Mouse (Mus musculus) adrenal gland, postnatal 4 days (tissue): ENCODE results near the gene Hoxd13. TPM values are rescaled to one million over a fixed set of nuclear protein-coding genes. Genes with fewer than 3 reads are reported as not detected.
A peak's percentile ranks its signal among the peaks of the same experiment; 100 is the strongest.

Experiments used
- DNase-seq, 2 experiments: peaks; one replicate each; pipeline ENCODE4 v3.0.0; 2021 to 2022; ENCODE audit warnings: low spot score in 2 of 2, mixed read lengths in 2 of 2
- microRNA-seq: library from miRNA; unstranded; fragments of <30 nt; microRNA quantifications from one replicate; pipeline ENCODE4 v1.2.0, GENCODE M21; 2021
- total RNA-seq, 2 experiments: library from RNA; stranded (reverse); gene quantifications; 2 replicates each; pipeline ENCODE4 v1.2.3; 2021

The Hoxd13 gene
- total RNA-seq, 2 experiments from 2014 or later: not detected

DNA sequence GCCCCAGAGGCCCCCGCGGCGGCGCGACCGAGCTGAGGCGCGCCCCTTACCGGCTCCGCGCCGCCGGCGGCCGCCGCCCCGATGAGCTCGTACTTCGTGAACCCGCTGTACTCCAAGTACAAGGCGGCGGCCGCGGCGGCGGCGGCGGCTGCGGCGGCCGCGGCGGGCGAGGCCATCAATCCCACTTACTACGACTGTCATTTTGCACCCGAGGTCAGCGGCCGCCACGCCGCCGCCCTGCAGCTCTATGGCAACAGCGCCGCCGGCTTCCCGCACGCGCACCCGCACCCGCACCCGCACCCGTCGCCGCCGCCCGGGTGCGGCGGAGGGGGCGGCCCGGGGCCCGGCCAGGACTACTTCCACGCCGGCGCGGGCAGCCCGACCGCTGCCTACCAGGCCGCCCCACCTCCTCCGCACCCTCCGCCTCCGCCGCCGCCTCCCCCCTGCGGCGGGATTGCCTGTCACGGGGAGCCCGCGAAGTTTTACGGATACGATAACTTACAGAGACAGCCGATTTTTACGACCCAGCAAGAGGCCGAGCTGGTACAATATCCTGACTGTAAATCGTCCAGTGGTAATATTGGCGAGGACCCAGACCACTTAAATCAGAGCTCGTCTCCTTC lies 37.5 kb downstream of the Hoxd13 start:
- no peak for DNase-seq

DNA sequence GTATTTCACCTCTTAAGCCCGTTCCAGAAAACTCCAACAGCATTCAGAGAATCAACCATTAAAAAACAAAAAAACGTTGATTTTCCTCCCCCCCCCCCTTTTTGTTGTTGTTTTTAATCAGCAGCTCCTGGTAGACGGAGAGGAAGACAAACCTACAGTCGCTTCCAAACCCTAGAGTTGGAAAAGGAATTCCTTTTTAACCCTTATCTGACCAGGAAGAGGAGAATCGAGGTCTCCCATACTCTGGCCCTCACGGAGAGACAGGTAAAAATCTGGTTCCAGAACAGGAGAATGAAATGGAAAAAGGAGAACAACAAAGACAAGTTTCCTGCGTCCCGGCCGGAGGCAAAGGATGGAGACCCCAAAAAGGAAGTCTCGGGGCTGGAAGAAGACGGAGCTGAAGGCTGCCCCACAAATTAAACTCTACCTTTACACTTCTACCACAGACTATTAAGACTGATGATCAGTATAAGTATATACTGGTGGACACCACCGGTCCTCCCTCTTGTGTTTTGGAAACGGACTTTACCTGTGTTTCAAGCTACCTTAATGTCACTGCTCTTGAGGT lies 38.4 kb downstream of the Hoxd13 start:
- DNase-seq: no peak

DNA sequence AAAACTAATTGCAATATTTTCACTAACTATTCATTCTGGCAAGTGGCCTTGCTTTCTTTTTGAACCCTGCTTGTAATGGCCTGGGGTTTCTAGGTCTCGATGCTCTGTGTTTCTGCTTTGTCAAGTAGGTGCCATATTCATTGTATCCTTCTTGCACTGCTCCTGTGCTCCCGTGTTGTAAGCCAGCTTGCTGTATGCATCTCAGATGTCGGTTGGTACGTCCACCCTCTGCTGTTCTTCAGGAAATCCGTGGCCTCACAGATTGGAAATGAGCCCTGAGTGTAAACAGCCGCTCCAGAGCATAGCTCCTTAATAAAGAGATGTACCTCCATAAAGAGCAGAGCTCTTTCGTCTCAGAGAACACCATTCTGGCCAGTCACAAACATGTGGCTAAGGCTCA lies 39.5 kb downstream of the Hoxd13 start:
- DNase-seq: no peak

DNA sequence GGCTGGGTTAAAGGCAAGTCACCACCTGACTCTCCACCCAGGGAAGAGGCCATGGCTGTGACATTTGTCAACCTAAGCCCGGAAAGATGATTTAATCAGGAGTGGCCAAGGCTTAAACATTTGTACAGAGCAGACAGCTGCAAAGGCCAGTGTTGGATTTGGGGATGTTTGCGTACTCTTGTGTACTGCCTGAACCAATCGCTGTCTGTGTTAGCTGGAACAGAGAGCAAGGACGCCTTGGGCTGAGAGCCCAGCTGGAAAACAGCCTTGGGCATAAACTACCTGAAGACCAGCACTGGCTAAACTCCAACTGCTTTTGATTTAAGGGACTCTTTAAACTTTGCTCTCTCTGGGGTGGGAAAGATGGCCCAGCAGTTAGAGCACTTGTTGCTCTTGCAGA lies 40.6 kb downstream of the Hoxd13 start:
- no peak for DNase-seq

DNA sequence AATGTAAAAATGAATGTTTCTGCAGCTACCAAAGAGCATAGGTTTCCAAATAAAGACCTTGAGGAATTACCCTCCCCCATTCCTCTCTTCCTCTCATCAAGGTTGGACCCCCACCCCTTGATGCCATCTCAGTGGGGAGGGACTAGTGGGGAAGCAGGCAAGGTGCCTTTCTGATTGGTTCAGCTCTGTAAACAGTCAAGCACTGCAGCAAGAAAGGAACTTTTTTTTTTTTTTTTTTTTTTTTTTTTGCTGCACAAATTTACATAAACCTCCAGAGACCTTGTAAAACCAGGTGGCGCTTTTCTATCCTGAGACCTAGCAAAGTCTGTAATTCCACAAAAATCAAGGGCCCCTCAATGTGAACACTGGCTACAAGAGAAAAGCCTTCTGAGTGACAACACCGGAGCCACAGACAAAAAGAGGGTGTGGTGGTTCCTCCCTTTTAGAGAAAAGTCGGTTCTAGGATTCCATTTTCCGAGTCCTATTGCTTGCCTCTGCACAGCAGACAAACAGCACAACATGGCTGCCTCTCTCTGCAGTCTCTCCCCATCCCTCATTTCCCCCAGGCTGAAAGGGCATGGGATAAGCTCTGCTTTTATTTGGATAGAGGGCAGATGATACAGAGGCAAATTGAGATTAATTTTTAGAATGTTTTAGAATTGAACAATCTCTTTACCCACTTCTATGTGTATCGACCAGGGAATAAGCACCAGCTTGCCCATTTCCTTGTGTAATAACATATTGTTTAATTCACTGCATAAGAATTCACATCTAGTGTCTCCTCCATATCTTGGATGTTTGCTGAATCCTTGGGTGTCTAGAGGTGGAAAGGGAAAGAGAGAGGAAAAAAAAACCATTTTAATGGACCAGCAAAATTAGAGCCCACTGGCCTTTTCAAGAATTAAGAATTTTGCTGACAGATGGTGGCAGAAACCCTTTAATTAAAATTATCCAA lies 41.6 kb downstream of the Hoxd13 start:
- no peak for DNase-seq

DNA sequence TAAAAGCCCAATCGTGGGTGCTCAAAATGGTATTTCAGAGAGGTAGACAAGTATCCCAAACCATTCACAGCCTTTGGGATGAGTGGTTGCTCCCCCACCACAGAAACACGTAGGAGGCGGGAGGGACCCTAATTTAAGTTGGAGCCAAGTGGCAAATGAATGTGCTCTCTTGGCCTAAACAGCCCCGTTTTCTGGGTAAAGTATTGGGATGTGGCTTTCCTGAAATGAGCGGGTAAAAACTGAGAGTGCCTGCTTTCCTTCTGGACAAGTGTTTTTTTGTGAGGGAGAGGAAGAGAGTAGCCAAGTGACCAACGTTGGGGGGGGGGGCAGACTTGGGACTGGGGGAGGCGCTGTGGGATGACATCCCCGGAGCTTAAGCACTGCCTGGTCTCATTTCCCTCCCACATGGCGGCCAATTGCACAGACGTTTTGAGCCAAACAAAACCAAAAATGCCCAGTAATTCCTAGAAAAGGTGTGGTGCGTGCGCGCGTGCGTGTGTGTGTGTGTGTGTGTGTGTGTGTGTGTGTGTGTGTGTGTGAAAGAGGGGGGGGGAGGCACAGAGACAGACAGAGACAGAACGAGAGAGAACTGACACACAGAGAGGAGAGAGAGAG lies 42.9 kb downstream of the Hoxd13 start:
- DNase-seq: no peak

DNA sequence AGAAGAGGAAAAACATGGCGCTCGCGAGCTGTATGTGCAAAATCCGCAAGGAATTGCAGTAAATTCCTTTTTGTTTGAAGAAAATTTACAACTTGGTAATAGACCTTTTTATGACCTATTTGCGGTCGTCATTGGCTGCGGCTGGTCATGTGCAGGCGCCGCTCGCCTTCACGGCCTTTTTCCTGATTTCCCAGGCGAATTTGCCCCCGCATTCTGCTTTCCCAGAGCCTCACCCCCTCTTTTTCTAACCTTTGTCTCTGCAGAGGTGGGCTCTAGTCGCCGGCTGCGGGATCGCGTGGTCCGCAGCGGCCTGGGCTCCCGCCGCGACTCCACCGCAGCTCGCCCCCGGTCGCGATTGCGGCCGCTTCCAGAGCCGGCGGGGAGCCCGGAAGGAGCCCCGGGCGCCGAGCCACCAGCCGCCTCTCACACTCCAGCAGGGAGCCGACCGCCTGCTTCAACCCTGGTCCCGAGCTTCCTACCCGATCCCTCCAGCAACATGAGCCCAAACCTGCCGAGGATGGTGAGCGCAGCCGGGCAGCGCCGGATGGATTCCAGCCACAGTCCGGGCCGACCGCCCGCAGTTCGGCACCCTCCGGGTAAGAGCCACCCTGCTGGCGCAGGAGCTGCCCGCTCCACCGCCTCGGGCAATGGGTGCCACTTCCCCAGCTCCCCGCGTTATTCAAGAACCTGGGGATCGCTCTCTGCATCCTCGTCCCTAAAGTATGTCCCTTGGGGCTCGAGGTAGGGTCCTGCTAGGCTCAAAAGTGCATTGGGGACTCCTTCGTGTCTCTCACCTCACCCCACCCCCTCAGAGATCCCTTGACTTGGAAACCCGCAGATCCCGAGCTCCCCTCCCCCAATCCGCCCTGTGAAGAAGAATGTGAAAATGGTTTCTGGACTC lies 43.9 kb downstream of the Hoxd13 start, which contains the start of the genes Hoxd3 and Hoxd4:
Hoxd3 (plus strand) TSS at position 207 of the 901 bp plus-strand sequence.
Hoxd4 (plus strand) TSS at position 209 of the 901 bp plus-strand sequence.
- peak in 1 of 2 experiments; percentile 43 for DNase-seq

DNA sequence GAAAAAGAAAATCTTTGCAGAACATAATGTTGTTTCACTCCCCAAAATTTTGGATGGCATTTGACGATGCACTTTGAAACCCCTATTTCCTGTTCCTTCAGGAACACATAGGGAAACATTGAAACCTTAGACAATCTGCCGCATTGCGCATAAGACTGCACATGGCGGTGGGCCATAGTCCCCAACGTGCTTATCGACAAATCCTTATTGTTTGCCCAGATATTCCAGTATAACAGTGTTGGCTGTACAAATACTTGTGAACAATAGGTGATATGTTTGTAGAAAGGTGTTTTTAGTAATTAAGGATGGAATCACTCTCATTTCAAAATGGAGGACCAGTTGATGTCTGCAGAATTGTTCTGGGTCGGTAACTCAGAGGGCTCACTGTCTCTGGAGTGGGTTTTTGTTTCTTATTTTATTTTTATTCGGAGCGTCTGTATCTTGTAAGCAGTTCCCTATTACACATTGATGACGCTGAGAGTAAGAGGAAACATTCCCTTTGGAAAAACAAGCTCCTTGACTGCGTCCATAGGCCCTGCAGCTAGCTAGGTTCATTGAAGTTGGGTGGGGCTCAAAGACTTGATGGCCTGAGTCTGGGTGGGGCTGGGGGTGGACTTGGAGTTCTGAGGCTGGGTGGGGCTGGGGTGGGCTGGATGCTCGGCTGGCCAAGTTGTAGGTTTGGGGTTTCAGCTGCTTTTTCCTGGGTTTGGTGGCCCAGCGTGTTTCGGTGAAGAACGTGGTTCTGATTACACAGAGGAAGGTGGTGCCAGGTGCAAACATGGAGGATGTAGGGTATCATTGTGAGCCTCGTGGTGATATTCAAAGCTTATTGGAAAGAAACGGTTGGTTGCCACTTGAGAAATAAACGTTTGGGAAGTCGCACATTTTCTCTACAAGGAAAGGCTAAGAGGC lies 45.4 kb downstream of the Hoxd13 start:
- DNase-seq: no peak

DNA sequence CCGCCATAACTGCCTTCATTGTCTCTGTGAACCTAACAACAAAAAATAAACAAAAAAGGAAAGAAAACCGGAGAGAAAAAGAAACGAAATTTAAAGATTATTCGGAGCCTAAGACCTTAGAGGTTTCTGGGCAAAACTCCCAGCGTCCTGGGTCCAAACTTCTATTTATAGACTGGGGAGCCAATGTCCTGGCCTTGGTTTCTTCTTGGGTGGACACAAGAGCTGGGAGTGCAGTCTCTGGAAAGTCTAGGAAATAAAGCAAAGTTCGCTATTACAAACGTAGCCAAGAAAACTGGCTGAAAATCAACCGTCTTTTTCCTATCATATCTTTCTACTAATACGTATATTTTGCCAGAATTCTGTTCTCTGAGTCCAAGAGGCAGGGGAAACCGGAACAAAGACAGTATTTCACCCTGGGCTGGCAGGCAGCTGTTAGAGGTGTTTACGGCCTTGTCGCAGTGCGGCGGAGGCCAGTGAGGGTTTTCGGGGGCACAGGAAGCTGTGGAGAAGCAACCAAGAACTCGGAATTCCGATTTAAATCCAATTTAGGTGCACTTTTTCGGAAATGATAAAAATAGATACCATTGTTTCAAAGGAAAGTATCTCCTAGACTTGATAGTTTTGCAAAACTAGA lies 46.2 kb downstream of the Hoxd13 start:
- DNase-seq: no peak

DNA sequence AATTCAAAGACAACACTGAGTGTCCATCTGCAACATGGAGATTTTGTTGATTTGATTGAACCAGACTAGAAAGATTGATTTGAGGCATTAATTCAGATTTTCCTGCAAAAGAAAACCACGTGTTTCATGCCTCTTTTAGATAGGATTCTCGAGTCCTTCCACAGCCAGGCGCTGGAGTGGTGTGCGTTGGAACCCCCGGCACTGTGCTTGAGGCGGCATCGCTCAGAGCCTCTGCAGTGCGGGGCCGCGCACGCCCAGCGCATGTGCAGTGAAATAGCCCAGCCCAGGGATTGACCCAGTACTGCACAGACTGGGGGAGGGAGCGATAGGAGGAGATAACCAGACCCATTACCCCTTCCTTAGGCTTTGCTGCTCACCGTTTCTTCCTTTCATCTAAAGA lies 46.8 kb downstream of the Hoxd13 start:
- no peak for DNase-seq

DNA sequence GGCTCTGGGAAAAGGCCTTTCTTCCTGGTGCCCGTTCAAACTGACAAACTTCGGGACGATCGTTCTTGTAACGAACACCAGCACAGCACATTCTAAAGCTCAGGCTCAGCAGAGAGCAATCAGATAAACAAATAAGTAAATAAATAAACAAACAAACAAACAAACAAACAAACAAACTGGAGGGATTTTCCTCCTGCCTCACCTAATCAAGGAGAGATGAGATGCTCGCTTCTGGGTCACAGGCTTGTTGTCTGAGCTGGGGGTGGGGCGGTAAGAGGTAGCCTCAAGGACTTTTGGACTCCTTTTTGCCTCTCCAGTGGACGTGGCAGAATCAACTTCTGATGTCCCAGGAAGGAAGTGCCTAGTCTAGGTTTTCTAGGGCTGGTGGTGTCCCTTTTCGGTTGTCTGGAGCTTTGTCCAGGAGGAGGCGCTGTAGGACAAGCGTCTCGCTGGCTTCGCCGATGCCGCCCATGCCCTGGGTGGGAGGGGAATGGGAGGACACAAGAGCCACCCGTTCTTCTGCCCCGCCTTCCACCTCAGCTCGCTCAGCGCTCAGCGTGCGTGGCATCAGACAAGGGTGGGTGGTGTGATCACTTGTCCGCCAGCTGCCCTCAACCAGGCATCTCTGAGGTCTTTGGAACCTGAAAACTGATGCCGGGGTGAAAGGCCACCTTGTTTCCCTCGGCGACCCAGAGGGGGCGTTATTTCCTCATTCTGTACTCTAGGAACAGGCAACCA lies 47.6 kb downstream of the Hoxd13 start:
- peak; percentile 85 to 92 for DNase-seq

DNA sequence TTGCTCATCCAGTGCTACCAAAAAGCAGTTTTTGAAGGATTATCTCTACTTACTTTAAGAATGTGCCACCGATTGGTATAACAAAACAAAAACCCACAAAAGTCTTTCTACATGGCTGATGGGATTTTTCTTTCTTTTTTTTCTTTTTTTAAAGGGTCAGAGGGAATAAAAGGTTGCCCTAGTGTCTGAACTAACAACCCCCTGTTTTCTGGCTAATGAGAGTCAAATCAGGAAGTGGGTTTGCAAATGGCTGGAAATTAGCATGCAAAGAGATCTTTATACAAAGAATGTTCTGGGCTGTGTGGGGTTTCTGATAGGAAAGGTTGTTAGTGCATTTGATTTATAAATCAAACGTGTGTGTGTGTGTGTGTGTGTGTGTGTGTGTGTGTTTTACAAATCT lies 52.3 kb downstream of the Hoxd13 start:
- no peak for DNase-seq

DNA sequence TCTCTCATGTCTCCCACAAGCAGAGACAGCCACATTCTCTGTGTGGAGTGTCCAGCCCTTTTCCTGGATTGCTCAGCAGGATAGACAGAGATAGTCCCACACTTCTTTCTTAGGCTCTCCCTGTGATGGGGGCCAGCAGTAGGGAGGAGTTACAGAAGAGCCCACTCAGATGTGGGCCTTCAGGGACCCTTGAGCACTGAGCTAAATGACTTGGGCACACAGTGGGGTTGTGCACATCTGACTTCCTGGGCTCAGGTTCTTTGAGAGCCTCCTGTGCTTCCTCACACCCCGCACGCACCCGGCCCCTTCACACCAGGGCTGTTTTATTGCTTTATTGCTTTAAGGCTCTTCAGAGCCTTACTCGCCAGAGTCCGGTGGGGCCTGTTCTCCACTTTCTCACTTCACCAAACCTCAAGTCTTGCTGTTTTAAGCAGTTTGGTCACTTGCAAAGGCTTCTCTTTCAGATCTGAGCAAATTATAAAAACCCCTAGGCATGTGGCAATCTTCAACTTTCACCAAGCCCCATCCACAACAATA lies 52.9 kb downstream of the Hoxd13 start:
- DNase-seq: no peak

Small RNAs within 50 kb of the gene (microRNA-seq; reads per million reads assigned to microRNA genes)
- not detected for gene Gm44463

Other genes starting within 250 kb of the Hoxd13 start
- gene Lnpk, start 88.9 kb upstream of the Hoxd13 start, total RNA-seq: 10 to 100 TPM; 17.4 to 19.2 TPM
- not detected for gene Evx2, start 8.8 kb upstream of the Hoxd13 start, total RNA-seq
- not detected for gene Hoxd12, start 6.7 kb downstream of the Hoxd13 start, total RNA-seq
- gene Hoxd11, start 11.2 kb downstream of the Hoxd13 start, total RNA-seq: 1 to 10 TPM in 1 of 2 experiments, not detected in 1; 5.1 TPM
- gene Hoxd10, start 23.6 kb downstream of the Hoxd13 start, total RNA-seq: 1 to 10 TPM in 1 of 2 experiments, under 1 TPM in 1; 0.71 to 5.2 TPM
- gene Hoxd9, start 29.4 kb downstream of the Hoxd13 start, total RNA-seq: 10 to 100 TPM in 1 of 2 experiments, 1 to 10 TPM in 1; 7.1 to 17.8 TPM
- 10 to 100 TPM; 43.9 to 55.4 TPM for gene Hoxd8, start 36.3 kb downstream of the Hoxd13 start, total RNA-seq
- gene Hoxd3, start 43.6 kb downstream of the Hoxd13 start, total RNA-seq: 1 to 10 TPM in 1 of 2 experiments, under 1 TPM in 1; 0.82 to 2.5 TPM
- gene Hoxd4, start 43.6 kb downstream of the Hoxd13 start, total RNA-seq: 10 to 100 TPM; 21.5 to 29.5 TPM
- 1 to 10 TPM; 1.4 to 3.7 TPM for gene Gm28230, start 58.4 kb downstream of the Hoxd13 start, total RNA-seq
- under 1 TPM in 1 of 2 experiments, not detected in 1; 0.50 TPM for gene Hoxd1, start 94.7 kb downstream of the Hoxd13 start, total RNA-seq
- 10 to 100 TPM; 90.8 to 93.6 TPM for gene Mtx2, start 157.5 kb downstream of the Hoxd13 start, total RNA-seq